Mouse (Mus musculus) ES-CJ7 (cell line): ENCODE measurements at regions not wholly inside any gene's neighbourhood (a gene's known extent, or its start where the extent isn't known, plus 50 kb on each side); places are given as distances from the start of the nearest gene placed in this dataset.

Source experiments
- DNase-seq: peaks from one replicate; pipeline ENCODE4 v3.0.0; 2011; ENCODE audit warnings: low read depth, low spot score

DNA sequence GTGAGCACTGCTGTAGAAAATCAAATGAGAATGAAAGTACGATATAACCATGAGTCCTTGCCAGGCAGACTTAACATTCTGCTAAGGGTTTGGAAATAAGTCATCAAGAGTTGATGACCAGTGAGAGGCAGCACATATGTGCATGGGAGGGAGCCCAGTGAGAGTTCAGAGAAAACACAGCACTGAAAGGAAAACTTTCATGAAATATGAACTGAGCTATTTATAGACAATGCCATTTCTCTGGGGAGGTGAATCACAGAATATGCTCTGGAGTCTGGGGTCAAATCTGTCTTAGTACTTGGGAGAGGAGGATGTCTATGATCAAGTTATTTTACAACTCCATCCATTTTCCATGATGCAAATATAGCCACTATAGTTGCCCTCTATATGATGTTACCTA, 579.4 kb upstream of the Isx start:
- no peak for DNase-seq

DNA sequence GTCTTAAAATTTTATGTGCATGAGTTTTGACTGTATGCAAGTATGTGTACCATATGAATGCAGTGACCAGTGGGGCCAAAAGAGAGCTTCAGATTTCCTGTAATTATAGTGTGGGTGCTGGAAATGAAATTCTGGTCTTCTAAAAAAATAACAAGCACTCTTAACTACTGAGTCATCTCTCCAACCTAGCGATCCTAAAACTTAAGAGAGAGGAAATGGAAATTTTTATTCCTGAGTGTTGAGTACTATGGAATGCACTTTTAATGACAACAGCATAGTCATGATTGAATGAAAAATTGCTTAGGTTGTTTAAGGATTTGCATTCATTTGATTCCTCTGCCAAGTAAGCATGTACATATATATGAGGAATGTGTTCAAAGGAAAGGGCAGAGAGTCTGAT, 575.3 kb upstream of the Isx start:
- DNase-seq = no peak

DNA sequence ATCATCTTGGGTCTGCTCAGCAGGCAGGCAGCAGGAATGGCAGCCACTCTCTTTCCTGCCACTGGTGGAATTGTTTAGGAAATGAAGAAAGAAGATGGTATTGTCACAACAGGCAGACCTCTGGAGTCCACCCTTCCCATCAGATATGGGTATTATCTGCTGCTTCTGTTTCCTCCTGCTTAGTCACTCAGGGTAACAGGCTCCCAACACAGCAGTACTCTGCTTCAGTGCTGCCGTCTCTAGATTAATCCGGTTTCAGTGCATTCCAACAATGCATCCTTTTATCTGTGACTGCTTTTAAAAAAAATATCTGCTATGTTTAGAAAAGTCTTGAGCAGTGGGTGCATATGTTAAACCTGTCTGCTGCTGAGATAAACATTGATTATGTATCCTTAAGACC, 563.2 kb upstream of the Isx start:
- no peak for DNase-seq

DNA sequence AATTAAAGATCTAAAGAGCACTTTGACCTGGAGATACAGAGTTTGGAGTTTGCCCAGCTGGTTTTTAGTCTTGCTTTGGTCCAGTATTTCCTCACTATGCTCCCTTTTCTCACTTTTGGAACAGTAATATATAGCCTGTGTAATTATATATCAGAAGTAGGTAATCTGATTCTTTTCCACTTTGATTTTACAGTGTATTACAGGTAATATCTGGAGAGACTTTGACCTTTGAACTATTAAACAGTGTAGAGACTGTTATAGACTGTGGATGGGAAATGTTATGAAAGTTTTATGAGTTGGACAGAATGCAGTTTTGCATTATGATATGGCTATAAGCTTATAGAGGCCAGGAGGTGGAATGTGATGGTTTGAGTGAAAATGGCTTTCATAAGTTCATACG, 557.6 kb upstream of the Isx start:
- DNase-seq = no peak

DNA sequence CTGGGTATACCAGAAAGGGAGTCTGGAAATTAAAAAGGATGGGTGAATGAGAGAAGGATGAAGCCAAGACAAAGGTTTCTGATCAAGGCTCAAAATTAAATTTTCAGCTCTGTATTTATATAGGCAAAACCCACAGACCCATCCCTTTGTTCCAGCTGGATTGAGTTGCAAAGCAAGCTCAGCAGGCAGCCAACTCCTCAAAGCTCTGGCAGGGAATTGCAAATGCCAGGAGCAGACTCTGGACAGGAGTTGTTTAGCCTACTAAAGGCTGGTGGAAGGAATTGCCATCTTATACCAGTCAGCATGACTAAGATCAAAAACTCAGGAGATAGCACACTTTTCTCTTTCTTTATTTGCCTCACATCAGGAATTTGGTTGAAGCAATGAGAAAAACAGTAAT, 545.5 kb upstream of the Isx start:
- DNase-seq = peak; percentile 84

DNA sequence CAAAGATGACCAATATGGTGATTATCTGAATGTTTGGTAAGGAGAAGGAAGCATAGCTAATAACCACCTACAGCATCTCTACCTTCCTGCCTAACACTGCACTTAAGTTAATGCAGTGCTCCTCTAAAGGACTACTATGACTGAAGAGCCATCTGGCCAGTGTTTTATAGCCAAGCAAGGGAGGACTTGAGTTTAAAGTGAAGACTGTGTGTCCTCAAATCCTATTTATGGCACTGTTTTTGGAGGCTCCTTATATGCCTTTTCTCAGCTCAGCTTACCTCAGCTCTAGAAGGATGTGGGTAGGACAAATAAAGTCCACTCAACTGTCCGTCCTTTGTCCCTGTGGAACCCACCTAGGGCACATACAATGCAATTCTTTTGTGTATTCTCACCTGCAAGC, 529.0 kb upstream of the Isx start:
- no peak for DNase-seq
